Mouse (Mus musculus) embryonic facial prominence, embryonic 14.5 days (tissue): ENCODE measurements around the gene Sulf2. TPM values are rescaled to one million over a fixed set of nuclear protein-coding genes. Genes with fewer than 3 reads are reported as not detected.

Experiments used
- ATAC-seq: fragments of 200-750 bp; cut with Nextera tagmentation; 2 replicates; pipeline ENCODE4 v1.8.0; 2017; ENCODE audit warnings: low read depth, moderate number of reproducible peaks, moderate TSS enrichment
- DNase-seq: peaks from one replicate; pipeline ENCODE4 v3.0.0-alpha.2; 2015; ENCODE audit warnings: low spot score
- H3K27ac ChIP-seq: fragments of 300-500 bp; sonication (generic); replicated peaks from 2 replicates; pipeline ENCODE4 v1.5.1; 2014; ENCODE audit warnings: low read depth, mild to moderate bottlenecking, low read length, moderate library complexity
- H3K27me3 ChIP-seq: fragments of 300-500 bp; sonication (generic); replicated peaks from 2 replicates; pipeline ENCODE4 v1.6.1; 2014; ENCODE audit warnings: low read length; ENCODE audit not compliant: control insufficient read depth, insufficient read depth
- H3K36me3 ChIP-seq: fragments of 300-500 bp; sonication (generic); 2 replicates; pipeline ENCODE4 v1.6.1; 2014; ENCODE audit warnings: low read length, mixed read lengths; ENCODE audit not compliant: control insufficient read depth, insufficient read depth
- H3K4me1 ChIP-seq: fragments of 300-500 bp; sonication (generic); 2 replicates; pipeline ENCODE4 v1.6.1; 2014; ENCODE audit warnings: antibody characterized with exemption, low read length; ENCODE audit not compliant: control insufficient read depth, insufficient read depth
- H3K4me2 ChIP-seq: fragments of 300-500 bp; sonication (generic); 2 replicates; pipeline ENCODE4 v1.6.1; 2014; ENCODE audit warnings: low read depth, mild to moderate bottlenecking, low read length, moderate library complexity, mixed read lengths
- H3K4me3 ChIP-seq: fragments of 300-500 bp; sonication (generic); 2 replicates; pipeline ENCODE4 v1.5.1; 2014; ENCODE audit warnings: low read depth, mild to moderate bottlenecking, low read length
- H3K9ac ChIP-seq: fragments of 300-500 bp; sonication (generic); 2 replicates; pipeline ENCODE4 v1.6.1; 2014; ENCODE audit warnings: low read depth, mild to moderate bottlenecking, low read length, moderate library complexity, mixed read lengths
- H3K9me3 ChIP-seq: fragments of 300-500 bp; sonication (generic); 2 replicates; pipeline ENCODE4 v1.6.1; 2016; ENCODE audit warnings: low read length; ENCODE audit not compliant: control insufficient read depth
- WGBS: fragments of 180-500 bp; shearing (Covaris S2); extraction: QIAGEN DNeasy Blood & Tissue Kit; methylation state at CpG from one replicate; pipeline ENCODE4 v1.1.7; 2014; 5-methylcytosine and 5-hydroxymethylcytosine counted together
- polyA plus RNA-seq: library from polyadenylated mRNA; unstranded; fragments of >200 nt; fragmentation: Nextera tagmentation; extraction: Ambion mirVana; gene quantifications from 2 replicates; pipeline ENCODE4 v1.2.1, GENCODE M21; 2014

Gene Sulf2
- polyA plus RNA-seq, 1 experiment from 2014 or later: 139 TPM

GRCm38 (mm10) chr2:166024079-166024478 lies 131.4 kb downstream of the Sulf2 start:
- no peak overlapping the region for H3K9ac ChIP-seq
- H3K4me2 ChIP-seq: no peak overlapping the region
- no peak overlapping the region for H3K4me3 ChIP-seq
- H3K27ac ChIP-seq: no peak overlapping the region
- H3K27me3 ChIP-seq: no peaks in the 10 kb centered on the region
- H3K4me1 ChIP-seq: peaks cover 17% of the 10 kb centered on the region
- ATAC-seq (no peak), DNase-seq (no peak)
- no peaks in the 10 kb centered on the region for H3K9me3 ChIP-seq
- no peaks in the 10 kb centered on the region for H3K36me3 ChIP-seq
- WGBS: 89% methylated on average over 3 of the region's 3 CpGs

Other genes with a start within 250 kb of the Sulf2 start
- 15.4 and 15.6 TPM in 2 replicates for gene Ncoa3, start 163.0 kb downstream of the Sulf2 start, polyA plus RNA-seq